Mouse (Mus musculus): ENCODE measurements at regions not wholly inside any gene's neighbourhood (a gene's known extent, or its start where the extent isn't known, plus 50 kb on each side); places are given as distances from the start of the nearest gene placed in this dataset.

DNA sequence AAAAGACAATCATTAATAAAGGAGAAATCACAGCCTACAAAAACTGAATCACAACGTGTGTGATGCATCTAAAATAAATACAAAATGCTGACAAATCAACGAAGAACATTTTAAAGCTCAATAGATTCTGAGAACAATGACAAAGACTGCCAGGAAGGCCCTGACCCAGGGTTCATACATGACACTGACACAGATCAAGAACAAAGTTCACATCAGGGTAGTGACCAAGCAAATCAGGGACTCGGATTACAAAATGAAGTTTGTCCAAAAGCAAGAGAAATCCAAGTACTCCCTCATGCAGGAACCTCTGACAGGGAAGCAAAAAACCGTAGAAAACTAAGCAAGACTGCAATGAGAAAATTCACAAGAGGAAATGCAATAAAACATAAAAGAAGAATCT, 94.1 kb upstream of the Spred1 start:
- H3K27me3 ChIP-seq (ENCODE audit: control insufficient read depth, insufficient read depth, low read length): no peaks in the 10 kb centered on the region
- H3K9me3 ChIP-seq (replicated peaks; ENCODE audit: control insufficient read depth, low read length): no peaks in the 10 kb centered on the region
- 69% methylated on average over 4 of the region's 4 CpGs for WGBS

GRCm38 (mm10) chr2:117028771-117029170, 92.4 kb upstream of the Spred1 start:
- Histone ChIP-seq H3K36me3 (replicated peaks; ENCODE audit: control insufficient read depth, insufficient read depth, low read length) (no peaks in the 10 kb centered on the region), H3K9ac (replicated peaks; ENCODE audit: low read depth, low read length) (no peak overlapping the region), H3K27ac (ENCODE audit: low read depth) (no peak overlapping the region), H3K4me1 (ENCODE audit: control insufficient read depth, insufficient read depth) (no peaks in the 10 kb centered on the region), H3K4me2 (ENCODE audit: low read depth, low read length) (no peak overlapping the region), H3K4me3 (ENCODE audit: low read depth, low read length) (no peak overlapping the region), H3K27me3 (ENCODE audit: control insufficient read depth, insufficient read depth, low read length) (no peaks in the 10 kb centered on the region), H3K9me3 (replicated peaks; ENCODE audit: control insufficient read depth, low read length) (no peaks in the 10 kb centered on the region)
- DNase-seq (ENCODE audit: low spot score): no peak
- ATAC-seq (ENCODE audit: insufficient read depth, low read depth): no peak
- TF ChIP-seq CTCF (IDR thresholded peaks at IDR 0.05; ENCODE audit: low read depth) (no peak), EP300 (IDR thresholded peaks at IDR 0.05; ENCODE audit: low read depth) (no peak)
- 52% methylated on average over 6 of the region's 6 CpGs for WGBS

More for the DNA sequence above, 94.1 kb upstream of the Spred1 start:
- H3K36me3 ChIP-seq (replicated peaks; ENCODE audit: control insufficient read depth, insufficient read depth, low read length): no peaks in the 10 kb centered on the region
- TF ChIP-seq EP300 (IDR thresholded peaks at IDR 0.05; ENCODE audit: low read depth): no peak
- TF ChIP-seq CTCF (IDR thresholded peaks at IDR 0.05; ENCODE audit: low read depth): no peak
- ATAC-seq (ENCODE audit: insufficient read depth, low read depth) (no peak), DNase-seq (ENCODE audit: low spot score) (no peak)
- H3K4me1 ChIP-seq (ENCODE audit: control insufficient read depth, insufficient read depth): no peaks in the 10 kb centered on the region
- no peak overlapping the region for H3K9ac ChIP-seq (replicated peaks; ENCODE audit: low read depth, low read length)
- H3K4me2 ChIP-seq (ENCODE audit: low read depth, low read length): no peak overlapping the region
- H3K27ac ChIP-seq (ENCODE audit: low read depth): no peak overlapping the region
- no peak overlapping the region for H3K4me3 ChIP-seq (ENCODE audit: low read depth, low read length)

DNA sequence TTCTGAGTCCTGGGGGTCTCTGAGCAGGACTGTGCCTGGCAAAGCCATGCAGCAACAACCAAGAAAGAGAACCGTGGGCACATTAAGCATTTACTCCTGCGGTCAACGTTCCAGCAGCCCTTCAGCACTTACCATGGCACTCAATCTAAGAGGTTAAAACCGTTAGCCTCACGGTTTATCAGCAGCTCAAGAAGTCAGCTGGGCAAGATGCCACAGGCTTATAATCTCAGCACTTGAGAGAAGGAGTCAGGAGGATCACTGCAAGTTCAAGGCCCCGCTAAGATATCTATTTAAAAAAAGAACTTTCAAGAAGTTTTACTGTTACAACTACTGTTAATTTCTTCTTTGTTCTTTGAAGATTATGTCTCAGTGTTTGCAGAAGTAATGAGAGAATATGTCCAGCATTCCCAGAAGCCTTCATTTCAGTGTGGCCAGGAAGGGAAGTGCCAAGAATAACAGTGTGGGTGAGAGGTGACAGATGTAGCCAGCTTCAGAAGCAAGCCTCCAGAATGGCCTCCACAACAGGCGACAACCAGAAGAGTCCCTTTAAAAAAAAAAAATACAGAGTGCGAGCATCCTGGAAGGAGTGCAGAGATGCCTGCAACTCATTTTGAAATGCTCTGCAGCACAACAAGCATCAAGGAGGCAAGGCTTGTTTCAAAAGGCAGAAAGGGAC, 84.8 kb upstream of the Spred1 start:
- no peak overlapping the region for H3K4me3 ChIP-seq (ENCODE audit: low read depth, low read length)
- no peaks in the 10 kb centered on the region for H3K9me3 ChIP-seq (replicated peaks; ENCODE audit: control insufficient read depth, low read length)
- no peak overlapping the region for H3K4me2 ChIP-seq (ENCODE audit: low read depth, low read length)
- no peaks in the 10 kb centered on the region for H3K27me3 ChIP-seq (ENCODE audit: control insufficient read depth, insufficient read depth, low read length)
- no peak for TF ChIP-seq EP300 (IDR thresholded peaks at IDR 0.05; ENCODE audit: low read depth)
- no peak for TF ChIP-seq CTCF (IDR thresholded peaks at IDR 0.05; ENCODE audit: low read depth)
- ATAC-seq (ENCODE audit: insufficient read depth, low read depth) (no peak), DNase-seq (ENCODE audit: low spot score) (peak; percentile 10)
- WGBS: 15% methylated on average over 8 of the region's 8 CpGs
- H3K9ac ChIP-seq (replicated peaks; ENCODE audit: low read depth, low read length): no peak overlapping the region
- H3K36me3 ChIP-seq (replicated peaks; ENCODE audit: control insufficient read depth, insufficient read depth, low read length): no peaks in the 10 kb centered on the region
- H3K4me1 ChIP-seq (ENCODE audit: control insufficient read depth, insufficient read depth): peaks cover 25% of the 10 kb centered on the region
- no peak overlapping the region for H3K27ac ChIP-seq (ENCODE audit: low read depth)

DNA sequence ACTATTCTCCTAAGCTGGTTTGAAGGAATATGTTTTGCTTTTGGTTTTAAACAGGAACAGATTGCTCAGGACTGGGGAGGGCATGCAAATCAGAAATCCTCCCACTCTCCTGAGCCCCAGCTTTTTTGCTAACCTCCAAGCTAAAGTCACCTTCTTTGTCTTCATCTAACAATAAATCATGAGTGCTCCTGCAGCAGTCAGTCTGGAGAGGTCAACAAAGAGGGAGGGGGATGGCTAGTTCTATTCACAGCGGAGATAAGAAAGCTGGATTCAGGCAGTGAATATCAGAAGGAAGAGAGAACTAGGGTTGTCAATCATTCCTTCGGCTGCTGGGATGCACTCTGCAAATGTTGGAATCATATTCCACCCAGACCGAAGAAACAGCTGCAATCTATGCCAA, 81.0 kb upstream of the Spred1 start:
- ATAC-seq (ENCODE audit: insufficient read depth, low read depth): no peak
- 32% methylated on average over 3 of the region's 3 CpGs for WGBS

DNA sequence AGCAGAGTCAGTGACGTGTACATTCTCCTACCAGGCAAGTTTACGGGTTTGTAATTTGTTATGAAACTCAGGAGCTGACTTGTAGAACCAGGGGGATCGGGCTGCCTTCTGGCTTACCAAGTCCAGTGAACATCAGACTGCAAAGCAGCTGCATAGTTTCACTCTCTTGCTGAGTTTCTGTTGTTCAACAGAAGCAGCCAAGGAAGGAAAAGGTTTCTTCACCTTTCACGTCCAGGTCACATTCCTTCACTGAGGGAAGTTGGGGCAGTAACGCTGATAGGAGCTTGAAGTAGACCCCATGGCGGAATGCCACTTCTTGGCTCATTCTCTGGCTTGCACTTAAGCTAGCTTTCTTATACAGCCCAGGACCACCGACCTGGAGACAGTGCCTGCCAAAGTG, 77.3 kb upstream of the Spred1 start:
- Histone ChIP-seq H3K27ac (ENCODE audit: low read depth) (no peak overlapping the region), H3K9ac (replicated peaks; ENCODE audit: low read depth, low read length) (no peak overlapping the region), H3K4me3 (ENCODE audit: low read depth, low read length) (no peak overlapping the region), H3K36me3 (replicated peaks; ENCODE audit: control insufficient read depth, insufficient read depth, low read length) (no peaks in the 10 kb centered on the region), H3K9me3 (replicated peaks; ENCODE audit: control insufficient read depth, low read length) (no peaks in the 10 kb centered on the region), H3K4me2 (ENCODE audit: low read depth, low read length) (no peak overlapping the region), H3K27me3 (ENCODE audit: control insufficient read depth, insufficient read depth, low read length) (no peaks in the 10 kb centered on the region), H3K4me1 (ENCODE audit: control insufficient read depth, insufficient read depth) (peaks cover 25% of the 10 kb centered on the region)
- DNase-seq (ENCODE audit: low spot score) (no peak), ATAC-seq (ENCODE audit: insufficient read depth, low read depth) (no peak)
- TF ChIP-seq EP300 (IDR thresholded peaks at IDR 0.05; ENCODE audit: low read depth): no peak
- WGBS: 57% methylated on average over 7 of the region's 7 CpGs

More for the DNA sequence above, 81.0 kb upstream of the Spred1 start:
- Histone ChIP-seq H3K9me3 (replicated peaks; ENCODE audit: control insufficient read depth, low read length) (no peaks in the 10 kb centered on the region), H3K4me2 (ENCODE audit: low read depth, low read length) (no peak overlapping the region), H3K4me1 (ENCODE audit: control insufficient read depth, insufficient read depth) (peaks cover 30% of the 10 kb centered on the region), H3K9ac (replicated peaks; ENCODE audit: low read depth, low read length) (no peak overlapping the region), H3K27me3 (ENCODE audit: control insufficient read depth, insufficient read depth, low read length) (no peaks in the 10 kb centered on the region), H3K4me3 (ENCODE audit: low read depth, low read length) (no peak overlapping the region), H3K36me3 (replicated peaks; ENCODE audit: control insufficient read depth, insufficient read depth, low read length) (no peaks in the 10 kb centered on the region), H3K27ac (ENCODE audit: low read depth) (no peak overlapping the region)
- TF ChIP-seq CTCF (IDR thresholded peaks at IDR 0.05; ENCODE audit: low read depth) (no peak), EP300 (IDR thresholded peaks at IDR 0.05; ENCODE audit: low read depth) (no peak)
- DNase-seq (ENCODE audit: low spot score): no peak

- DNase-seq (ENCODE audit: low spot score) (no peak), ATAC-seq (ENCODE audit: insufficient read depth, low read depth) (no peak)
- H3K36me3 ChIP-seq (replicated peaks; ENCODE audit: control insufficient read depth, insufficient read depth, low read length): no peaks in the 10 kb centered on the region
- H3K27ac ChIP-seq (ENCODE audit: low read depth): no peak overlapping the region
- 7% methylated on average over 5 of the region's 5 CpGs for WGBS
- H3K4me1 ChIP-seq (ENCODE audit: control insufficient read depth, insufficient read depth): peaks cover 7% of the 10 kb centered on the region
- TF ChIP-seq EP300 (IDR thresholded peaks at IDR 0.05; ENCODE audit: low read depth) (no peak), CTCF (IDR thresholded peaks at IDR 0.05; ENCODE audit: low read depth) (no peak)
- H3K9ac ChIP-seq (replicated peaks; ENCODE audit: low read depth, low read length): no peak overlapping the region
- H3K9me3 ChIP-seq (replicated peaks; ENCODE audit: control insufficient read depth, low read length): no peaks in the 10 kb centered on the region
- H3K27me3 ChIP-seq (ENCODE audit: control insufficient read depth, insufficient read depth, low read length): no peaks in the 10 kb centered on the region
- no peak overlapping the region for H3K4me3 ChIP-seq (ENCODE audit: low read depth, low read length)
- H3K4me2 ChIP-seq (ENCODE audit: low read depth, low read length): peak overlapping the region; percentile 26; the same call in 1 of the 2 replicates
These were observed 72.9 kb upstream of the Spred1 start for GRCm38 (mm10) chr2:117048290-117048730.
